Mouse (Mus musculus): Measurements from ENCODE around the gene Tnnc1.

Tnnc1 gene

GRCm38 (mm10) chr14:31208084-31208483 is at the start of gene Tnnc1:
Gene Tnnc1 (plus strand): TSS chr14:31208312.
- DNase-seq (ENCODE audit: low spot score), result no peak

- DNase-seq (ENCODE audit: low spot score), result no peak
Measured at GRCm38 (mm10) chr14:31160196-31161150, 47.6 kb upstream of the Tnnc1 start.

GRCm38 (mm10) chr14:31161191-31161590 is 46.9 kb upstream of the Tnnc1 start:
- DNase-seq (ENCODE audit: low spot score), result no peak

GRCm38 (mm10) chr14:31161638-31162037 is 46.5 kb upstream of the Tnnc1 start:
- no peak for DNase-seq (ENCODE audit: low spot score)

GRCm38 (mm10) chr14:31164067-31164466 is 44.0 kb upstream of the Tnnc1 start:
- no peak for DNase-seq (ENCODE audit: low spot score)

GRCm38 (mm10) chr14:31165010-31165409 is 43.1 kb upstream of the Tnnc1 start:
- no peak for DNase-seq (ENCODE audit: low spot score)

- DNase-seq (ENCODE audit: low spot score), result no peak
Measured at GRCm38 (mm10) chr14:31165458-31165857, 42.7 kb upstream of the Tnnc1 start.

GRCm38 (mm10) chr14:31165991-31166630 is 42.0 kb upstream of the Tnnc1 start:
- no peak for DNase-seq (ENCODE audit: low spot score)

- DNase-seq (ENCODE audit: low spot score), result no peak
Measured at GRCm38 (mm10) chr14:31166827-31167226, 41.3 kb upstream of the Tnnc1 start.

- DNase-seq (ENCODE audit: low spot score), result no peak
Measured at GRCm38 (mm10) chr14:31168425-31168824, 39.7 kb upstream of the Tnnc1 start, which contains the start of gene Stab1. Gene Stab1 (minus strand): TSS chr14:31168641.

GRCm38 (mm10) chr14:31169508-31169907 is 38.6 kb upstream of the Tnnc1 start:
- DNase-seq (ENCODE audit: low spot score), result no peak

- DNase-seq (ENCODE audit: low spot score), result no peak
Measured at GRCm38 (mm10) chr14:31170963-31171362, 37.1 kb upstream of the Tnnc1 start.

GRCm38 (mm10) chr14:31171386-31171785 is 36.7 kb upstream of the Tnnc1 start:
- DNase-seq (ENCODE audit: low spot score), result peak; percentile 34

GRCm38 (mm10) chr14:31171821-31172220 is 36.3 kb upstream of the Tnnc1 start:
- no peak for DNase-seq (ENCODE audit: low spot score)

- no peak for DNase-seq (ENCODE audit: low spot score)
Measured at GRCm38 (mm10) chr14:31172781-31173455, 35.2 kb upstream of the Tnnc1 start.

- no peak for DNase-seq (ENCODE audit: low spot score)
Measured at GRCm38 (mm10) chr14:31173537-31173936, 34.6 kb upstream of the Tnnc1 start.

GRCm38 (mm10) chr14:31177287-31177686 is 30.8 kb upstream of the Tnnc1 start:
- DNase-seq (ENCODE audit: low spot score), result no peak

- DNase-seq (ENCODE audit: low spot score), result no peak
Measured at GRCm38 (mm10) chr14:31177715-31178114, 30.4 kb upstream of the Tnnc1 start.

GRCm38 (mm10) chr14:31179677-31180365 is 28.3 kb upstream of the Tnnc1 start:
- DNase-seq (ENCODE audit: low spot score), result no peak

- DNase-seq (ENCODE audit: low spot score), result no peak
Measured at GRCm38 (mm10) chr14:31181512-31181911, 26.6 kb upstream of the Tnnc1 start.

- DNase-seq (ENCODE audit: low spot score), result no peak
Measured at GRCm38 (mm10) chr14:31182786-31183290, 25.3 kb upstream of the Tnnc1 start.

- DNase-seq (ENCODE audit: low spot score), result no peak
Measured at GRCm38 (mm10) chr14:31183541-31183940, 24.6 kb upstream of the Tnnc1 start.
